Mouse (Mus musculus): ENCODE results near the gene Olfr1124. TPM values are rescaled to one million over a fixed set of nuclear protein-coding genes. Genes with fewer than 3 reads are reported as not detected.

The Olfr1124 gene
- polyA plus RNA-seq, 1 experiment from 2014 or later = 0.09 TPM

GRCm38 (mm10) chr2:87480207-87480606, 50.1 kb downstream of the Olfr1124 start:
- H3K9me3 ChIP-seq (ENCODE audit: control insufficient read depth, low read length) = no peaks in the 10 kb centered on the region
- DNase-seq (ENCODE audit: low spot score) (no peak), ATAC-seq (ENCODE audit: low FRiP score) (no peak)
- H3K27ac ChIP-seq (ENCODE audit: low read depth, low read length) = no peak overlapping the region
- H3K4me3 ChIP-seq (ENCODE audit: low read depth, low read length) = no peak overlapping the region
- no peaks in the 10 kb centered on the region for H3K36me3 ChIP-seq (ENCODE audit: control insufficient read depth, insufficient read depth, low read length)
- H3K27me3 ChIP-seq (ENCODE audit: control insufficient read depth, insufficient read depth, low read length) = no peaks in the 10 kb centered on the region
- H3K4me2 ChIP-seq (replicated peaks; ENCODE audit: low read depth, low read length) = no peak overlapping the region
- no peak overlapping the region for H3K9ac ChIP-seq (ENCODE audit: low read depth, low read length)
- H3K4me1 ChIP-seq (replicated peaks; ENCODE audit: control insufficient read depth, insufficient read depth, low read length) = no peaks in the 10 kb centered on the region

DNA sequence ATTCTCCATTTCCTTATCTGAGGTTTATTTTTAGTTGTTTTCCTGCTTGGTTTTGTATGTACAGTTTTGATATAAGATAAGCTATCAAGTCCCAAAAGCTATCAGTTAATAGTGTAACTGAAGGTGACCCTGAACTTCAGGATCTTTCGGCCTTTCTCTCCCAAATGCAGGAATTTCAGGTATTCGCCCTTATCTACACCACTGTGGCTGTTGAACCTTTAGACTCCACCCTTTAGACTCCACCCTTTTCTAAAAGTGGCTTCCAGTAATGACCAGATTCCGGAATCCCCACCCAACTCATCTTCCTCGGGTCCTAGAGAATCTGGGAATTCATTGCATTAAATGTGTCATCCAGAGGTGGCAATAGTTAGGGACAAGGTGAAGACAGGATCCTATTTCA, 51.1 kb downstream of the Olfr1124 start:
- Histone ChIP-seq H3K27ac (ENCODE audit: low read depth, low read length) (no peak overlapping the region), H3K4me2 (replicated peaks; ENCODE audit: low read depth, low read length) (no peak overlapping the region), H3K27me3 (ENCODE audit: control insufficient read depth, insufficient read depth, low read length) (no peaks in the 10 kb centered on the region), H3K4me1 (replicated peaks; ENCODE audit: control insufficient read depth, insufficient read depth, low read length) (no peaks in the 10 kb centered on the region), H3K36me3 (ENCODE audit: control insufficient read depth, insufficient read depth, low read length) (no peaks in the 10 kb centered on the region), H3K4me3 (ENCODE audit: low read depth, low read length) (no peak overlapping the region), H3K9ac (ENCODE audit: low read depth, low read length) (no peak overlapping the region), H3K9me3 (ENCODE audit: control insufficient read depth, low read length) (no peaks in the 10 kb centered on the region)
- no peak for DNase-seq (ENCODE audit: low spot score)
- WGBS = 89% methylated on average over 4 of the region's 4 CpGs
- no peak for ATAC-seq (ENCODE audit: low FRiP score)

GRCm38 (mm10) chr2:87482276-87482675, 52.2 kb downstream of the Olfr1124 start:
- no peaks in the 10 kb centered on the region for H3K27me3 ChIP-seq (ENCODE audit: control insufficient read depth, insufficient read depth, low read length)
- H3K36me3 ChIP-seq (ENCODE audit: control insufficient read depth, insufficient read depth, low read length) = no peaks in the 10 kb centered on the region
- no peak overlapping the region for H3K4me3 ChIP-seq (ENCODE audit: low read depth, low read length)
- ATAC-seq (ENCODE audit: low FRiP score) = no peak
- no peaks in the 10 kb centered on the region for H3K9me3 ChIP-seq (ENCODE audit: control insufficient read depth, low read length)
- H3K4me2 ChIP-seq (replicated peaks; ENCODE audit: low read depth, low read length) = no peak overlapping the region
- 69% methylated on average over 2 of the region's 2 CpGs for WGBS
- H3K9ac ChIP-seq (ENCODE audit: low read depth, low read length) = no peak overlapping the region
- no peak overlapping the region for H3K27ac ChIP-seq (ENCODE audit: low read depth, low read length)
- no peaks in the 10 kb centered on the region for H3K4me1 ChIP-seq (replicated peaks; ENCODE audit: control insufficient read depth, insufficient read depth, low read length)
- DNase-seq (ENCODE audit: low spot score) = no peak

Other genes with a start within 250 kb of the Olfr1124 start
- not detected in 2 replicates for gene Olfr1112, start 242.5 kb upstream of the Olfr1124 start, polyA plus RNA-seq (2014; fragmentation: Nextera tagmentation; extraction: Ambion mirVana)
- gene Olfr1113, start 221.3 kb upstream of the Olfr1124 start, polyA plus RNA-seq (2014; fragmentation: Nextera tagmentation; extraction: Ambion mirVana) = not detected in 2 replicates
- gene Olfr1115, start 182.3 kb upstream of the Olfr1124 start, polyA plus RNA-seq (2014; fragmentation: Nextera tagmentation; extraction: Ambion mirVana) = not detected in 2 replicates
- not detected in 2 replicates for gene Olfr1116, start 162.7 kb upstream of the Olfr1124 start, polyA plus RNA-seq (2014; fragmentation: Nextera tagmentation; extraction: Ambion mirVana)
- not detected in 2 replicates for gene Olfr1118, start 122.7 kb upstream of the Olfr1124 start, polyA plus RNA-seq (2014; fragmentation: Nextera tagmentation; extraction: Ambion mirVana)
- not detected in 2 replicates for gene Olfr1120, start 75.5 kb upstream of the Olfr1124 start, polyA plus RNA-seq (2014; fragmentation: Nextera tagmentation; extraction: Ambion mirVana)
- gene Olfr1121, start 60.4 kb upstream of the Olfr1124 start, polyA plus RNA-seq (2014; fragmentation: Nextera tagmentation; extraction: Ambion mirVana) = not detected in 2 replicates
- not detected in 2 replicates for gene Olfr1122, start 44.4 kb upstream of the Olfr1124 start, polyA plus RNA-seq (2014; fragmentation: Nextera tagmentation; extraction: Ambion mirVana)
- not detected in 2 replicates for gene Olfr1123, start 13.6 kb upstream of the Olfr1124 start, polyA plus RNA-seq (2014; fragmentation: Nextera tagmentation; extraction: Ambion mirVana)
- gene Olfr1126, start 23.7 kb downstream of the Olfr1124 start, polyA plus RNA-seq (2014; fragmentation: Nextera tagmentation; extraction: Ambion mirVana) = not detected in 2 replicates
- not detected in 2 replicates for gene Pramel7, start 66.8 kb downstream of the Olfr1124 start, polyA plus RNA-seq (2014; fragmentation: Nextera tagmentation; extraction: Ambion mirVana)
- not detected in 2 replicates for gene Pramel6, start 76.3 kb downstream of the Olfr1124 start, polyA plus RNA-seq (2014; fragmentation: Nextera tagmentation; extraction: Ambion mirVana)
- not detected in 2 replicates for gene Olfr153, start 101.5 kb downstream of the Olfr1124 start, polyA plus RNA-seq (2014; fragmentation: Nextera tagmentation; extraction: Ambion mirVana)
- gene Olfr1128, start 115.3 kb downstream of the Olfr1124 start, polyA plus RNA-seq (2014; fragmentation: Nextera tagmentation; extraction: Ambion mirVana) = not detected in 2 replicates
- gene Olfr1129, start 143.6 kb downstream of the Olfr1124 start, polyA plus RNA-seq (2014; fragmentation: Nextera tagmentation; extraction: Ambion mirVana) = not detected in 2 replicates
- gene Olfr1130, start 175.9 kb downstream of the Olfr1124 start, polyA plus RNA-seq (2014; fragmentation: Nextera tagmentation; extraction: Ambion mirVana) = not detected in 2 replicates
- gene Olfr1131, start 196.8 kb downstream of the Olfr1124 start, polyA plus RNA-seq (2014; fragmentation: Nextera tagmentation; extraction: Ambion mirVana) = not detected in 2 replicates
- not detected in 2 replicates for gene Olfr1132, start 207.3 kb downstream of the Olfr1124 start, polyA plus RNA-seq (2014; fragmentation: Nextera tagmentation; extraction: Ambion mirVana)
- not detected in 2 replicates for gene Olfr1133, start 217.1 kb downstream of the Olfr1124 start, polyA plus RNA-seq (2014; fragmentation: Nextera tagmentation; extraction: Ambion mirVana)
- not detected in 2 replicates for gene Olfr1134, start 228.2 kb downstream of the Olfr1124 start, polyA plus RNA-seq (2014; fragmentation: Nextera tagmentation; extraction: Ambion mirVana)
- not detected in 2 replicates for gene Olfr1135, start 243.4 kb downstream of the Olfr1124 start, polyA plus RNA-seq (2014; fragmentation: Nextera tagmentation; extraction: Ambion mirVana)